Mouse (Mus musculus) CD4-positive helper T cell, adult 2 months (primary cell): Measurements from ENCODE around the gene Fchsd2.

ENCODE experiments used
- DNase-seq: peaks from one replicate; pipeline ENCODE4 v3.0.0-alpha.2; 2012; ENCODE audit warnings: low read depth, missing footprints, low spot score

Gene Fchsd2

GRCm38 (mm10) chr7:101072123-101072740, 20.4 kb upstream of the Fchsd2 start:
- DNase-seq = no peak

GRCm38 (mm10) chr7:101074170-101074767, 18.4 kb upstream of the Fchsd2 start:
- DNase-seq = no peak

GRCm38 (mm10) chr7:101083562-101084166, 9.0 kb upstream of the Fchsd2 start:
- no peak for DNase-seq

GRCm38 (mm10) chr7:101084816-101085456, 7.7 kb upstream of the Fchsd2 start:
- DNase-seq = no peak

GRCm38 (mm10) chr7:101085779-101086178, 6.9 kb upstream of the Fchsd2 start:
- no peak for DNase-seq

GRCm38 (mm10) chr7:101088687-101089086, 4.0 kb upstream of the Fchsd2 start:
- DNase-seq = no peak

GRCm38 (mm10) chr7:101089242-101089641, 3.4 kb upstream of the Fchsd2 start:
- no peak for DNase-seq

GRCm38 (mm10) chr7:101093231-101093630, 568 bp downstream of the Fchsd2 start:
- DNase-seq = no peak

- peak; percentile 76 for DNase-seq
Observed at GRCm38 (mm10) chr7:101094746-101095145, 2.1 kb downstream of the Fchsd2 start.

- DNase-seq = peak; percentile 39
Observed at GRCm38 (mm10) chr7:101095560-101095959, 2.9 kb downstream of the Fchsd2 start.

GRCm38 (mm10) chr7:101096576-101096975, 3.9 kb downstream of the Fchsd2 start:
- no peak for DNase-seq

GRCm38 (mm10) chr7:101097084-101097483, 4.4 kb downstream of the Fchsd2 start:
- no peak for DNase-seq

- no peak for DNase-seq
Observed at GRCm38 (mm10) chr7:101099981-101100380, 7.3 kb downstream of the Fchsd2 start.

- DNase-seq = no peak
Observed at GRCm38 (mm10) chr7:101101156-101101691, 8.6 kb downstream of the Fchsd2 start.

- DNase-seq = no peak
Observed at GRCm38 (mm10) chr7:101106666-101107065, 14.0 kb downstream of the Fchsd2 start.

- DNase-seq = no peak
Observed at GRCm38 (mm10) chr7:101107073-101107810, 14.6 kb downstream of the Fchsd2 start.

- DNase-seq = peak; percentile 95
Observed at GRCm38 (mm10) chr7:101107968-101108652, 15.4 kb downstream of the Fchsd2 start.

- no peak for DNase-seq
Observed at GRCm38 (mm10) chr7:101108653-101109005, 16.0 kb downstream of the Fchsd2 start.

GRCm38 (mm10) chr7:101109006-101109855, 16.6 kb downstream of the Fchsd2 start:
- no peak for DNase-seq

- DNase-seq = no peak
Observed at GRCm38 (mm10) chr7:101109856-101110350, 17.2 kb downstream of the Fchsd2 start.
